Comparison of ENCODE assay signal across 7 mouse cellular contexts in the genomic region with DNA sequence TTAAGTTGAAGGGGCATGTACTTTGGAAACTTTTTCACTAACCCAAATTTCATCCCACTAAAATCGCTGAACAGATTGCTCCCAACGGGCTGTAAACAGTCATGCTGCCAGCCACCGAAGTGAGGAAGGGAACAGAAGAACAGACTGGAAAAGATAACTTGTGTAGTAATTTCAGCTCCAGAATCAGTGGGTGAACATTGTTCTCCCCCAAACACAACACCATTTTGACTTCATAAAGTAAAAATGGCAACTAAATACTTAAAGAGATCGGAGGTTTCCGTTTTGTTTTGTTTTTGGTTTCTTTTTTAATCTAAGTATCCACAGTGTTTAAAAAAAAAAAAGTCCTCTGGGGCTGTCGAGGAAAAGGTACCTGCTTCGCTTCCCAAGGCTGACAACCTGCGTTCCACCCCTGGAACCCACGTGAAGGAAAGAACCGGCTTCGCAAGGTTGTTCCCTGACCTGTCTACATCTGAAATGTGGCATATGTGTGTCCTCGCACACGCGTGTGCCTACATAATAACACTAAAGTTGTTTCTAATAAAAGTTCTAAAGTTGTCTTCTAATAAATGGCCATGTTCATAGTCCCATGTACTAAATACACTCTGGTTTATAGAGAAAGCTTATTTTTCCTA. TPM values are rescaled to one million over a fixed set of nuclear protein-coding genes. Genes with fewer than 3 reads are reported as not detected.
DNase-seq lines count a peak whose midpoint lies in the region; ATAC-seq and TF ChIP-seq lines count a peak whose summit lies in the region.

No protein-coding gene starts in this region.

- peak overlapping the region; percentile 49 for H3K4me3 ChIP-seq in spleen, adult 2 months (ENCODE audit: extremely low read depth, insufficient read depth, insufficient read length)
- 0 out of 2 replicates have a peak overlapping the region, but pooled peaks have one; percentile 10 for H3K4me3 ChIP-seq in embryonic facial prominence, embryonic 12.5 days
- no peak overlapping the region for H3K4me3 ChIP-seq in hindbrain, embryonic 16.5 days (ENCODE audit: low read length)
- H3K4me3 ChIP-seq in midbrain, embryonic 12.5 days, result no peak overlapping the region; the same call in 1 of the 2 replicates

- H3K4me2 ChIP-seq in embryonic facial prominence, embryonic 12.5 days (replicated peaks), result peak overlapping the region; percentile 80; the same call in 1 of the 2 replicates
- H3K4me2 ChIP-seq in hindbrain, embryonic 16.5 days (ENCODE audit: low read length), result peak overlapping the region; percentile 28
- peak overlapping the region; percentile 80 for H3K4me2 ChIP-seq in midbrain, embryonic 12.5 days (replicated peaks)

- no peak for DNase-seq in spleen, adult 2 months (ENCODE audit: low read depth in 1 of 2, low spot score in 2 of 2)
- DNase-seq in spleen, postnatal 4 days (ENCODE audit: low spot score in 2 of 2), result no peak
- DNase-seq in frontal cortex, postnatal 10 days (ENCODE audit: low spot score in 2 of 2), result no peak

- TF ChIP-seq POLR2A in spleen, adult 2 months (IDR thresholded peaks at IDR 0.05; ENCODE audit: low read depth, low read length), result no peak

- peak overlapping the region; percentile 28; the same call in 1 of the 2 replicates for H3K27ac ChIP-seq in spleen, adult 2 months (ENCODE audit: insufficient read depth, low read length)
- no peak overlapping the region for H3K27ac ChIP-seq in embryonic facial prominence, embryonic 12.5 days
- no peak overlapping the region for H3K27ac ChIP-seq in hindbrain, embryonic 16.5 days (ENCODE audit: low read depth, low read length)
- H3K27ac ChIP-seq in midbrain, embryonic 12.5 days (replicated peaks), result no peak overlapping the region

- 32% methylated on average over 14 of the region's 14 CpGs for WGBS in spleen, adult 2 months
- 46% methylated on average over 14 of the region's 14 CpGs for WGBS in embryonic facial prominence, embryonic 12.5 days
- WGBS in hindbrain, embryonic 16.5 days, result 51% methylated on average over 14 of the region's 14 CpGs
- 58% methylated on average over 14 of the region's 14 CpGs for whole genome bisulfite sequencing in midbrain, embryonic 12.5 days

- no peak for ATAC-seq in embryonic facial prominence, embryonic 12.5 days (ENCODE audit: insufficient number of reproducible peaks, insufficient read depth, low FRiP score, low TSS enrichment)
- ATAC-seq in hindbrain, embryonic 16.5 days, result no peak
- no peak for ATAC-seq in midbrain, embryonic 12.5 days (ENCODE audit: low FRiP score, low read depth)
- no peak for ATAC-seq in megakaryocyte progenitor cell, adult 5-6 weeks (replicated peaks; ENCODE audit: poor library complexity)

- H3K36me3 ChIP-seq in spleen, adult 2 months (ENCODE audit: control insufficient read depth, insufficient read depth, low read length), result no peaks in the 10 kb centered on the region
- H3K36me3 ChIP-seq in embryonic facial prominence, embryonic 12.5 days, result no peaks in the 10 kb centered on the region
- H3K36me3 ChIP-seq in hindbrain, embryonic 16.5 days (ENCODE audit: control insufficient read depth, insufficient read depth, low read length), result no peaks in the 10 kb centered on the region
- H3K36me3 ChIP-seq in midbrain, embryonic 12.5 days, result no peaks in the 10 kb centered on the region

- no peak overlapping the region for H3K9ac ChIP-seq in embryonic facial prominence, embryonic 12.5 days
- H3K9ac ChIP-seq in hindbrain, embryonic 16.5 days (ENCODE audit: low read depth, low read length), result no peak overlapping the region
- H3K9ac ChIP-seq in midbrain, embryonic 12.5 days (replicated peaks), result no peak overlapping the region

- H3K9me3 ChIP-seq in embryonic facial prominence, embryonic 12.5 days, result no peaks in the 10 kb centered on the region
- H3K9me3 ChIP-seq in hindbrain, embryonic 16.5 days (ENCODE audit: control insufficient read depth, low read length), result no peaks in the 10 kb centered on the region
- H3K9me3 ChIP-seq in midbrain, embryonic 12.5 days, result no peaks in the 10 kb centered on the region

- no peak for TF ChIP-seq CTCF in spleen, adult 2 months (IDR thresholded peaks at IDR 0.05; ENCODE audit: extremely low read depth, insufficient read depth, insufficient read length, insufficient replicate concordance)

- no peaks in the 10 kb centered on the region for H3K27me3 ChIP-seq in spleen, adult 2 months (ENCODE audit: control insufficient read depth, insufficient read depth, low read length)
- no peaks in the 10 kb centered on the region for H3K27me3 ChIP-seq in embryonic facial prominence, embryonic 12.5 days
- H3K27me3 ChIP-seq in hindbrain, embryonic 16.5 days (replicated peaks; ENCODE audit: control insufficient read depth, insufficient read depth, low read length), result no peaks in the 10 kb centered on the region
- H3K27me3 ChIP-seq in midbrain, embryonic 12.5 days, result no peaks in the 10 kb centered on the region; the same call in 1 of the 2 replicates

- H3K4me1 ChIP-seq in spleen, adult 2 months (ENCODE audit: control insufficient read depth, insufficient read depth, insufficient read length), result peaks cover 4% of the 10 kb centered on the region; the same call in 1 of the 2 replicates
- peaks cover 10% of the 10 kb centered on the region for H3K4me1 ChIP-seq in embryonic facial prominence, embryonic 12.5 days
- peaks cover 15% of the 10 kb centered on the region for H3K4me1 ChIP-seq in hindbrain, embryonic 16.5 days (ENCODE audit: control insufficient read depth, insufficient read depth, low read depth, low read length)
- peaks cover 12% of the 10 kb centered on the region for H3K4me1 ChIP-seq in midbrain, embryonic 12.5 days

RNA-seq across cellular contexts. Expression of a gene that starts 1.3 kb away (rescaled TPM):
- polyA plus RNA-seq in spleen, adult 2 months (2012; rRNA removed), result 8.7 and 9.3 TPM in 2 replicates
- polyA plus RNA-seq in embryonic facial prominence, embryonic 12.5 days (2016; fragmentation: Nextera tagmentation; extraction: Ambion mirVana), result 11.0 and 13.9 TPM in 2 replicates
- polyA plus RNA-seq in hindbrain, embryonic 16.5 days (2015; fragmentation: Nextera tagmentation; extraction: Ambion mirVana), result 11.1 and 11.3 TPM in 2 replicates
- 12.1 and 12.4 TPM in 2 replicates for polyA plus RNA-seq in midbrain, embryonic 12.5 days (2016; fragmentation: Nextera tagmentation; extraction: Ambion mirVana)
- total RNA-seq in megakaryocyte progenitor cell, adult 5-6 weeks (2015), result 47.1 and 53.9 TPM in 2 replicates
- 25.5 and 35.5 TPM in 2 replicates for total RNA-seq in megakaryocyte progenitor cell, adult 5-6 weeks (2017)

RNA-seq across cellular contexts. Expression of a gene that starts 41.8 kb away (rescaled TPM):
- 1.4 and 1.9 TPM in 2 replicates for polyA plus RNA-seq in spleen, adult 2 months (2012; rRNA removed)
- polyA plus RNA-seq in embryonic facial prominence, embryonic 12.5 days (2016; fragmentation: Nextera tagmentation; extraction: Ambion mirVana), result 19.7 and 21.2 TPM in 2 replicates
- polyA plus RNA-seq in hindbrain, embryonic 16.5 days (2015; fragmentation: Nextera tagmentation; extraction: Ambion mirVana), result 14.4 and 15.3 TPM in 2 replicates
- polyA plus RNA-seq in midbrain, embryonic 12.5 days (2016; fragmentation: Nextera tagmentation; extraction: Ambion mirVana), result 12.4 and 13.5 TPM in 2 replicates
- 13.6 and 21.3 TPM in 2 replicates for total RNA-seq in megakaryocyte progenitor cell, adult 5-6 weeks (2015)
- total RNA-seq in megakaryocyte progenitor cell, adult 5-6 weeks (2017), result 33.9 and 35.8 TPM in 2 replicates

RNA-seq across cellular contexts. Expression of a gene that starts 41.8 kb away (rescaled TPM):
- polyA plus RNA-seq in spleen, adult 2 months (2012; rRNA removed), result 7.9 and 10.5 TPM in 2 replicates
- polyA plus RNA-seq in embryonic facial prominence, embryonic 12.5 days (2016; fragmentation: Nextera tagmentation; extraction: Ambion mirVana), result 24.3 and 28.4 TPM in 2 replicates
- polyA plus RNA-seq in hindbrain, embryonic 16.5 days (2015; fragmentation: Nextera tagmentation; extraction: Ambion mirVana), result 38.9 and 42.6 TPM in 2 replicates
- polyA plus RNA-seq in midbrain, embryonic 12.5 days (2016; fragmentation: Nextera tagmentation; extraction: Ambion mirVana), result 19.2 and 24.6 TPM in 2 replicates
- total RNA-seq in megakaryocyte progenitor cell, adult 5-6 weeks (2015), result 21.3 and 31.6 TPM in 2 replicates
- 8.9 and 15.1 TPM in 2 replicates for total RNA-seq in megakaryocyte progenitor cell, adult 5-6 weeks (2017)

Comparison
In these comparisons a context has a peak if more than half of its experiments do, and no peak if none do; other contexts are left out.
1. H3K4me3 ChIP-seq: peak in spleen, adult 2 months (single experiment) and embryonic facial prominence, embryonic 12.5 days (single experiment); none in hindbrain, embryonic 16.5 days (single experiment) and midbrain, embryonic 12.5 days (single experiment).
2. H3K4me2 ChIP-seq: peak in every context shown above with its lines; median percentile 80 in embryonic facial prominence, embryonic 12.5 days; 80 in midbrain, embryonic 12.5 days; 28 in hindbrain, embryonic 16.5 days.